Mouse (Mus musculus) gastrocnemius, postnatal 4 days (tissue): ENCODE measurements around the gene Ppp1r36. TPM values are rescaled to one million over a fixed set of nuclear protein-coding genes. Genes with fewer than 3 reads are reported as not detected.
"Not testable (repeated sequence)": the region's sequence is repeated elsewhere in the genome, so short reads cannot be mapped to it uniquely, and the experiment has no call there.

Experiments used
- DNase-seq, 2 experiments: peaks; one replicate each; pipeline ENCODE4 v3.0.0; 2021 to 2022; ENCODE audit warnings: low spot score in 2 of 2, mixed read lengths in 2 of 2
- total RNA-seq, 2 experiments: library from RNA; stranded (reverse); gene quantifications; 2 replicates each; pipeline ENCODE4 v1.2.3; 2021

The Ppp1r36 gene
- total RNA-seq, 2 experiments from 2014 or later = 0.44 TPM; not detected in 1

GRCm38 (mm10) chr12:76392979-76393378 lies 24.4 kb upstream of the Ppp1r36 start:
- DNase-seq = no peak

DNA sequence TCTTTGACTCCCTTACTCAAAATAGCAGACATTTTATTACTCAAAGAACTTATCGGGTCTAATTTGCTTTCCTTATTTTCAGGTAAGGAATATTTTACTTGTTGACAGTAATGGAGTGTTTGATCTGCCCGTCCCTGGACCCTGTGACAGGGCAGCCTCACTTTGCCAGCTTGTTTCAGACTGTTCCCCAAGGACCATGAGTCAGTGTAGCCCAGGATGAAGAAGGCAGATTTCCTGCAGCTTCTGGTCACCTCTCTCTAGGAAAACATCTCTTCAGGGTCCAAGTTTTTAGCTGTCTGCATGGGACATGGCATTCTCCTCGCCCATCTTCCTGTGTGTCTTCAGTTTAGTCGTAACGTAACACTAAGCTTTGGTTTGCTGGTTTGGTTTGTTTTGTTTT lies 20.1 kb upstream of the Ppp1r36 start:
- no peak for DNase-seq

DNA sequence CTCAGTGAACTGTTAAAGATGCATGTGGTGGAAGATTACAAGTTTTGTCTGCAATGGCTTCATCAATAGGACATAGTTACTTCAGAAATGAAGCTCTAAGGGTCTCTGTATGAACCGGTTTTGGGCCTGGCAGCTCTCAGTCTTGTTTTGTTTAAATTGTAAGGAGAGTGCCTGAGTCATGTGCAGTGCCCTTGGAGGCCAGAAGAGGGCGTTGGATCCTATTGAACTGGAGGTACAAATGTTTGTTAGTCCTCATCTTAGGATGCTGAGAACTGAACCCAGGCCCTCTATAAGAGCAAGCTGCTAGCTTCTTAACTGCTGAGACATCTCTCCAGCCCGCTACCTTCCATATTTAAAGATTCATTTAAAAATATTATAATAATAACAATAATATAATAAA lies 15.7 kb upstream of the Ppp1r36 start:
- no peak for DNase-seq

DNA sequence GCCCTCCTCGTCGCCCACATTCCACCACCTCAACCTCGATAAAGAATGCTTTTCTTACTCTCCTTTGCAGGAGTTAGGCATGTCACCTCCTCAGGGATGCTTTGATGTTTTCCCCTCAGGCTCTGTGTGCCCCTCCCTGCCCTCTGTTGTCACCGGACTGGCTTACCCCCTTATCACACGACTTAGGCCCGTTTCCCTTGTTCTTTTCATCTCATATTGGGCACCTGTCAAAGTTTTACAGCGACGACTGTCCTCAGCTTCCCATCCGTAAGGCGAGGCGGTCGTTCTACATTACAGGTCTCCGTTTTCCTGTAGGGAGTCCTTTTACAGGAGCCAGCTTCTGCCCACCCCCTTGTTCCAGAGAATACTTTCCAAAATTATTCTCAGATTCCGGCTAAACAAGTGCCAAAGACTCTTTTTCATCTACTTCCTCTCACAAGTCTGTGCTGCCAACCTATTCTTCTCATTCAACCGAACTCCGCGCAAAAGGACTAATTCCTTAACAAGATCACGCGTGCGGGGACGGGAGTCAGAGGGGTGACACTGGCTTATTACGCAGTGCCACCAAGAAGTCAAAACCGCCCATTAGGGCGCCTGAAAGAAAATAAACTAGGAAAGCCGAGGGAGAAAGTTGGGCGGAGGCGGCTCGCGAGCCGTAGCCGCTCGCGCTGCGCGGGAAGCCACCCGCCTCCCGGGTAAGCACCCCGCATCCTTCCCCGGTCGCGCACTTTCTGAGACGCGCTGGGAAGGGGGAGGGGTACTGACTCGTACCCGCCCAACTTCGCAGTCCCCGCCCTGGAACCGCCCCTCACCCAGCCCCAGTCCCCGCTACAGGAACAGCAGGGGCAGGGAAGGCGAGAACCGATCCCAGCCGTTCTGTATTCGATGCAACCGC lies 14.1 kb upstream of the Ppp1r36 start:
- no peak for DNase-seq

- peak; percentile 97 to 100 for DNase-seq
Measured at GRCm38 (mm10) chr12:76403886-76404537, 13.3 kb upstream of the Ppp1r36 start, which contains the start of gene Hspa2. Gene Hspa2, plus strand, starts transcription at chr12:76404176.

- DNase-seq = no peak
Measured at GRCm38 (mm10) chr12:76404836-76405182, 12.5 kb upstream of the Ppp1r36 start.

GRCm38 (mm10) chr12:76405183-76405970 lies 12.0 kb upstream of the Ppp1r36 start:
- DNase-seq = peak in 1 of 2 experiments; percentile 28

- no peak for DNase-seq
Measured at GRCm38 (mm10) chr12:76405971-76406370, 11.4 kb upstream of the Ppp1r36 start.

- DNase-seq = no peak
Measured at GRCm38 (mm10) chr12:76407184-76407583, 10.2 kb upstream of the Ppp1r36 start.

DNA sequence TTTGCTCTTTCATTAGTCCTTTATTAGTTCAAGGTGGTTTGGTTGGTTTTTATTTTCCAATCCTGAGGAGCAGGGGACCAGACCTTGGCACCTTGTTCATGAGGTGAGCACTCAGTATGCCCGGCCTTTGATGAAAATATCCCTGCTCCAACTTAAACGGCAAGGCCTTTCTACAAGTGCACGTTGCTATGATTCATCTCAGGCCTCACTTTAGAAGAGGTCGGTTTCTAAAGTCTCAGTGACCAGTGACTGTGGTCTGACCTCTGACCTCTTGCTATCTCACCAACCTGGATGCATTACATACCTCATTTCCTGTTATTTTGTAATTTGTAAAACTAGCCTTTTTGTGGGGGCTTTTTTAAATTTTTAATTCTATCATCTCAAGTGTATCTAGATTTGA lies 8.2 kb upstream of the Ppp1r36 start:
- DNase-seq = no peak

DNA sequence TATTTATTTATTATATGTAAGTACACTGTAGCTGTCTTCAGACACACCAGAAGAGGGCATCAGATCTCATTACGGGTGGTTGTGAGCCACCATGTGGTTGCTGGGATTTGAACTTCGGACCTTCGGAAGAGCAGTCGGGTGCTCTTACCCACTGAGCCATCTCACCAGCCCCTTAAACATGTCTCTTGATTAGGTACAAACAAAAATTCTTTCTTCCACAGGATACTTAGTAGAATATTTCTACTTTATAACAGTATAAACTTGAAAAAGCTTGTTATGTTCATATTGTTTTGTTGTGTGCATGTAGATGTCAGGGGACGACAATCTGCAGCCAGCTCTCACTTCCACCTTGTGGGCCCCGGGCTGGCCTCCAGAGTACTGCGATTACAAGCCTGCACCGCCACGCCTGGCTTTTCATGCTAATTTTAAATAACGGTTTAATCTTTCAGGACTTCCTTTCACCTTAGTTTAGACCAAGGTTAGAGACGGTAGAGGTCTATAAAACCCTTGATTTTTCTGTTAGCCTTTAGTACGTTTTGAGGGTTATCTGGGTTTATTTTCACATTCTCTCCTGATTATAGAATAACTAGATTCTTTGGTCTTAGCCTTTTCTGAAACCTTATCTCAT lies 1.8 kb upstream of the Ppp1r36 start:
- no peak for DNase-seq

GRCm38 (mm10) chr12:76418346-76418745 lies 1.0 kb downstream of the Ppp1r36 start:
- no peak for DNase-seq

DNA sequence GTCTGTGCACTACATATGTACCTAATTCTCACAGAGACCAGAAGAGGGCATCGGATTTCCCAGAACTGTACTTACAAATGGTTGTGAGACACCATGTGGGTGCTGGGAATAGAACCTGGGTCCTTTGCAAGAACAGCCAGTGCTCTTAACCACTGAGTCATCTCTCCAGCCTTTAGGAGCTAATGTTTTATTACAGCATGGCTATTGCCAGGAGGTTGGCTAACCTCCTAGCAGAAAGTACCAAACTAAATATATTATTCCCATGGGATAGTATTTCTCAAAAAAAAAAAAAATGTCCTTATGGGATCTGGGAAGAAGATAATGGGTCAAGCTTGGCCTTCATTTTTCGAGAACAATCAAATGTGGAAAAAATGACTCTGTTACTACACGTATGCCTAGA lies 7.9 kb downstream of the Ppp1r36 start:
- no peak for DNase-seq

DNA sequence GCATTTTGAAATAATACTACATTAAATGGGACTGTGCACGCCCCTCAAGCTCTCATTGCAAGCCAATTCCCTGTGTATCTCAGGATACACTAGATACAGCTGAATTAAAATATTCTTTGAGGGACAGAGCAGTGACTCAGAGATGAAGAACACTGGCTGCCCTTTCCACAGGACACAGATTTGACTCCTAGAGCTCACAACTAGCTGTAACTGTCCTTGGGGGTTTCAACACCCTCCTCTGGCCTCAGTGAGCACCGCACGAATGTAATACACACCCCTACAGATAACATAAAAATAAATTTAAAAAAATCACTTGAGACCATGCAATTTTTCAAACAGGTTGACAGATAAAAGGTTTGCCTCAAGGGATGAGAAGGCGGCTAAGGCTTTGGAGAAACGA lies 10.2 kb downstream of the Ppp1r36 start:
- DNase-seq = no peak

DNA sequence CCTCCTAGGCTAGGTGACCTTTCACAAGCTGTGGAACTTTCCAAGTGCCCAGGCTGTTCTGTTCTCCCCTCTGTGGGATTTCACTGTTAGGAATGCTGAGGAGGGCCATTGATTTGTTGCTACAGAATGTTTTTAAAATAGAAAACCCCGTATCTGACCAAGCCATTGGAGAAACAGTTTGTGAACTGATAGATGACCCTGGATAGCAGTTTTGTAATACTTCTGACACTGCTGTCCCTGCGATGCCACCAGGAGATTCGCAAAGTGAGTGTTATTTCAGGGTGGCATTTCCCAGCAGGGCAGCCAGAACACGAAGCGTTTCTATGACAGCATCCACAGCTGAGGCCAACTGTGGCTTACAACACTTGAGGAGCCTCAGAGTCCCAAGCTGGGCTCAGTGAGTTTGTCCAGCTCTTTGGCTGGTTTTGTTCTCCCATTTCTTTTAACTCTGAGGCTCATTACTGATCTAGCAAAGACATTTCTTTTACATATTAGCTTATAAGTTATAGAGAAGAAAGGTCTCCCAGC lies 13.6 kb downstream of the Ppp1r36 start:
- no peak for DNase-seq

DNA sequence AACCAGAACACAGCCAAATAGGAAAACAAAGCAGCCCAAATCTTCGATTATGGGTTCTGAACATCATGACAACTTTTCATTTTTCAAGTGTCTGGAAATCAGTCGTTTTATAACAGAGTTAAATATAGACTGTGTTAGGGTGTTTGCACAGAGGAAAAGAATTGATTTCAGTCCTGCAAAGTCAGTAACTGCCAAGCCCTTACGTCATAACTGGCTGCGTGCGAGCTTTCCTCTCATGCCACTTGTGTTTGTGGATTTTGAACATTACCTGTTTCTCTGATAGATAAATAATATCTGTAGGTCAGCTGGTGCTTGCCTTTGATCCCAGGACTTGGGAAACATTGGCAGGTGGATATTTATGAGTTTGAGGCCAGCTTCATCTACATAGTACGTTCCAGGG lies 14.1 kb downstream of the Ppp1r36 start:
- no peak for DNase-seq

DNA sequence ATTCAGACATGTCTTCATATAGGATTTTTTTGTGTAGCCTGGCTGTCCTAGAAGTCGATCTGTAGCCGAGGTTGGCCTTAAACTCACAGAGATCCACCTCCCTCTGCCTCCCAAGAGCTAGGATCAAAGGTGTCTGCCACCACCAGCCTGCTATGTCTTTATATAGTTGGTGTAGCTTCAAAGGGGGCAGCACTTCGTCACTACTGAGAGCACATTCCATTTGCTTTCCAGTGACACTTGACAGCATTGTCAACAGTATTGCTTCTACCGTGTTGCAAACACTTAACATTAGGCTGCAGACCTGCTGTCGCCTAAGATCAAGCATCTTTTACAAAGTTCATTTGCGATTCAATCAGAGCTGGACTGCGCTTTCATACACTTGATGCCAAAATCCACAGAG lies 16.8 kb downstream of the Ppp1r36 start:
- DNase-seq = no peak

DNA sequence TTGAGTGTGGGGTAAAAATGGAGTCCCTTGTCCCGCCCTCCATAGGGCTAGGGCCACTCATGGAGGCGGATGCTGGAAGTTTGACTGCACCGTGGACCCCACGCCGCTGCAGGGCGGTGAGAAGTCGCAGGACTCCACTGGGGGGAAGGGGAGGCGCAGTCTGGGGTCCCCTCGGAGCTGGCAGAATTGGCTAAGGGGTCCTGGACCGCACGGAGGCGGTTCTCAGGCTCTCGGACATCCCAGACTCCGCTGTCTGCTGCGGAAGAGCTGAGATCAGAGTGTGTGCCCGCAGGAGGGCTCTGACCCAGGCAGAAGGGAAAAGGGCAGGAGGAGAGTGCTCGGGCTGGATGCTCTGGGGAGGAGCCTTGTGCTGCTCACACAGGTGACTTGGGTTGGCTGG lies 17.7 kb downstream of the Ppp1r36 start:
- DNase-seq = no peak

DNA sequence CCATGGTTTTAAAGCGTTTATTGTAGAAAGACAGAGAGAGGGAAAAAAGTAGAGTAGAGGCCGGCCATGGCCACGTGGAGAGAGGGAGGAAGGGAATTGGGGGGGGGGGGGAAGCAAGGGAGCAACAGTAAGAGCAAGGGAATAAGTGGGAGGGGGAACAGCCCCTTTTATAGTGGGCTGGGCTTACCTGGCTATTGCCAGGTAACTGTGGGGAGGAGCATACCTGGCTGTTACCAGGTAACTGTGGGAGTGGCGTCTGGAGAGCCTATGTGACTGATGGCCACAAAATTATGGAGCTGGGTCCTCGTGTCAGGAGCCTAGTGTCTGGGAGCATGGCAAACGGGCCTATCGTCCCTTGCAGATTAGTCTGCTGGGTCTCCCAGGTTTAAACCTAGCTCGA lies 18.2 kb downstream of the Ppp1r36 start:
- no peak for DNase-seq

GRCm38 (mm10) chr12:76443488-76443887 lies 26.1 kb downstream of the Ppp1r36 start:
- not testable (repeated sequence) for DNase-seq

- no peak for DNase-seq
Measured at GRCm38 (mm10) chr12:76444359-76444772, 27.0 kb downstream of the Ppp1r36 start.
